Mouse (Mus musculus): ENCODE measurements at regions not wholly inside any gene's neighbourhood (a gene's known extent, or its start where the extent isn't known, plus 50 kb on each side); places are given as distances from the start of the nearest gene placed in this dataset.

DNA sequence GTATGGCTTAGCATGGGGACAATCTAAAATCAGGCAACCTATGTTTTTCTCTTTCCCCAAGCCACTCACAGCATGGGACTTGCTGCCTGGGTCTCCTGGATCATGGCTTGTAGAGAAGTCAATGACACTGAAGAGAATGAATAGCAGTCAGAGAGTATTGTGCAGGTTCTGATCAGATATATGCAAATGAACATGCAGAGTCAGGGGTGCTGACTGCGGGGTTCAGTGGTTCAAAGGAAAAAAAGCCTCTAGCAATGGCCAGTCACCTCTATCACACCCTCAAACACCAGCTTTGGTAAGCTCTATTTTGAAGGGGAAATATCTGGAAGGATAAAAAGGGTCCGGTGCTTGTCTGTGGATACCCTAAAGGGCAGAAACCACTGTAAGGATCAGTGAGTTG is 237.9 kb upstream of the Trib2 start:
- TF ChIP-seq CTCF (IDR thresholded peaks at IDR 0.05; ENCODE audit: control insufficient read depth, insufficient read depth, insufficient replicate concordance, low read depth, low read length) (no peak), POLR2A (IDR thresholded peaks at IDR 0.05; ENCODE audit: control insufficient read depth, low read depth, low read length) (no peak)
